Mouse (Mus musculus): ENCODE data around the gene Hoxa6.

The Hoxa6 gene

GRCm38 (mm10) chr6:52216691-52217458 is 8.4 kb upstream of the Hoxa6 start:
- no peak for DNase-seq (ENCODE audit: low spot score in 2 of 2)

GRCm38 (mm10) chr6:52215771-52216535 is 7.4 kb upstream of the Hoxa6 start:
- no peak for DNase-seq (ENCODE audit: low spot score in 2 of 2)

- DNase-seq (ENCODE audit: low spot score in 2 of 2), result no peak
Measured at GRCm38 (mm10) chr6:52215070-52215469, 6.5 kb upstream of the Hoxa6 start.

- no peak for DNase-seq (ENCODE audit: low spot score in 2 of 2)
Measured at GRCm38 (mm10) chr6:52214271-52214670, 5.7 kb upstream of the Hoxa6 start.

- DNase-seq (ENCODE audit: low spot score in 2 of 2), result no peak
Measured at GRCm38 (mm10) chr6:52213119-52213986, 4.8 kb upstream of the Hoxa6 start, which contains the start of the genes Hoxa3 and Gm28308. Gene Hoxa3, minus strand, starts transcription at chr6:52213336. Gene Gm28308, minus strand, starts transcription at chr6:52213339.

GRCm38 (mm10) chr6:52212556-52213118 is 4.1 kb upstream of the Hoxa6 start:
- DNase-seq (ENCODE audit: low spot score in 2 of 2), result no peak

- no peak for DNase-seq (ENCODE audit: low spot score in 2 of 2)
Measured at GRCm38 (mm10) chr6:52211961-52212360, 3.4 kb upstream of the Hoxa6 start.

GRCm38 (mm10) chr6:52211170-52211935 is 2.8 kb upstream of the Hoxa6 start:
- peak in 1 of 2 experiments; percentile 75 for DNase-seq (ENCODE audit: low spot score in 2 of 2)

GRCm38 (mm10) chr6:52209685-52210046 is 1.1 kb upstream of the Hoxa6 start:
- no peak for DNase-seq (ENCODE audit: low spot score in 2 of 2)

- no peak for DNase-seq (ENCODE audit: low spot score in 2 of 2)
Measured at GRCm38 (mm10) chr6:52208868-52209684, 554 bp upstream of the Hoxa6 start.

- no peak for DNase-seq (ENCODE audit: low spot score in 2 of 2)
Measured at GRCm38 (mm10) chr6:52207684-52207976, 892 bp downstream of the Hoxa6 start.

GRCm38 (mm10) chr6:52206882-52207683 is 1.4 kb downstream of the Hoxa6 start:
- no peak for DNase-seq (ENCODE audit: low spot score in 2 of 2)

GRCm38 (mm10) chr6:52205638-52206621 is 2.6 kb downstream of the Hoxa6 start:
- DNase-seq (ENCODE audit: low spot score in 2 of 2), result no peak

GRCm38 (mm10) chr6:52205221-52205620 is 3.3 kb downstream of the Hoxa6 start:
- DNase-seq (ENCODE audit: low spot score in 2 of 2), result no peak

- peak in 1 of 2 experiments; percentile 67 for DNase-seq (ENCODE audit: low spot score in 2 of 2)
Measured at GRCm38 (mm10) chr6:52204050-52204752, 4.3 kb downstream of the Hoxa6 start, which contains the start of gene Hoxa5. Gene Hoxa5, minus strand, starts transcription at chr6:52204587.

GRCm38 (mm10) chr6:52203371-52204049 is 5.0 kb downstream of the Hoxa6 start:
- DNase-seq (ENCODE audit: low spot score in 2 of 2), result no peak

GRCm38 (mm10) chr6:52203121-52203370 is 5.5 kb downstream of the Hoxa6 start:
- no peak for DNase-seq (ENCODE audit: low spot score in 2 of 2)
